Mouse (Mus musculus) liver, embryonic 14.5 days (tissue): ENCODE results near the gene Zbtb38. TPM values are rescaled to one million over a fixed set of nuclear protein-coding genes. Genes with fewer than 3 reads are reported as not detected.

Source experiments
- ATAC-seq: fragments of 200-750 bp; cut with Nextera tagmentation; 2 replicates; pipeline ENCODE4 v1.8.0; 2017; ENCODE audit warnings: moderate number of reproducible peaks, mild to moderate bottlenecking, moderate library complexity; ENCODE audit not compliant: insufficient read depth
- DNase-seq, 3 experiments: peaks; one replicate each; pipeline ENCODE4 v3.0.0-alpha.2; 2012 to 2013; ENCODE audit warnings: low read depth in 3 of 3, low spot score in 3 of 3
- H3K27ac ChIP-seq: fragments of 300-500 bp; sonication (generic); 2 replicates; pipeline ENCODE4 v1.5.1; 2014; ENCODE audit warnings: moderate library complexity, mild to moderate bottlenecking, control low read depth, inconsistent platforms
- H3K27me3 ChIP-seq: fragments of 300-500 bp; sonication (generic); 2 replicates; pipeline ENCODE4 v1.6.1; 2014; ENCODE audit warnings: mild to moderate bottlenecking, low read length, moderate library complexity; ENCODE audit not compliant: control insufficient read depth, insufficient read depth
- H3K36me3 ChIP-seq: fragments of 300-500 bp; sonication (generic); replicated peaks from 2 replicates; pipeline ENCODE4 v1.6.1; 2014; ENCODE audit warnings: low read depth; ENCODE audit not compliant: control insufficient read depth, insufficient read depth
- H3K4me1 ChIP-seq, 2 experiments: fragments of 200-500 bp in 1 of 2; fragments of 300-500 bp in 1 of 2; sonication (generic) in 1 of 2; replicated peaks; 2 replicates each; pipeline ENCODE4 v1.6.1; 2012 to 2014; ENCODE audit warnings: antibody characterized with exemption in 1 of 2, inconsistent platforms in 1 of 2, low read length in 1 of 2; ENCODE audit not compliant: control insufficient read depth in 2 of 2, insufficient read depth in 2 of 2
- H3K4me2 ChIP-seq: fragments of 300-500 bp; sonication (generic); 2 replicates; pipeline ENCODE4 v1.6.1; 2014; ENCODE audit warnings: low read depth, mild to moderate bottlenecking, control low read depth, moderate library complexity
- H3K4me3 ChIP-seq, 2 experiments: fragments of 200-500 bp in 1 of 2; fragments of 300-500 bp in 1 of 2; sonication (generic) in 1 of 2; 2 replicates each; pipeline ENCODE4 v1.5.1; 2012 to 2014; ENCODE audit warnings: low read depth in 2 of 2, low read length in 2 of 2, mild to moderate bottlenecking in 2 of 2, control low read depth in 1 of 2, inconsistent platforms in 1 of 2, moderate library complexity in 1 of 2; ENCODE audit not compliant: insufficient read depth in 1 of 2
- H3K9ac ChIP-seq: fragments of 300-500 bp; sonication (generic); replicated peaks from 2 replicates; pipeline ENCODE4 v1.6.1; 2014; ENCODE audit warnings: mild to moderate bottlenecking, control low read depth, moderate library complexity
- H3K9me3 ChIP-seq: fragments of 300-500 bp; sonication (generic); 2 replicates; pipeline ENCODE4 v1.6.1; 2016; ENCODE audit warnings: low read length, mixed read lengths; ENCODE audit not compliant: control insufficient read depth
- CTCF ChIP-seq: IDR thresholded peaks from 2 replicates; pipeline ENCODE4 v1.5.1; 2016; ENCODE audit warnings: antibody characterized with exemption, low read depth, control low read depth
- EP300 ChIP-seq: IDR thresholded peaks from 2 replicates; pipeline ENCODE4 v1.6.1; 2016; ENCODE audit warnings: antibody characterized with exemption, low read depth
- WGBS: fragments of 180-500 bp; shearing (Covaris S2); extraction: QIAGEN DNeasy Blood & Tissue Kit; methylation state at CpG from one replicate; pipeline ENCODE4 v1.1.7; 2014; ENCODE audit not compliant: insufficient replicate concordance; 5-methylcytosine and 5-hydroxymethylcytosine counted together
- polyA plus RNA-seq, 2 experiments: library from polyadenylated mRNA; depleted of rRNA in 1 of 2; stranded (reverse) in 1 of 2; unstranded in 1 of 2; fragments of >200 nt; fragmentation: Nextera tagmentation in 1 of 2; extraction: Ambion mirVana in 1 of 2; gene quantifications; 2 replicates each; pipeline versions ENCODE4 v1.2.1 to v1.2.3; 2012 to 2014

Zbtb38 gene
- polyA plus RNA-seq, 2 experiments, result 0.65 to 4.5 TPM

GRCm38 (mm10) chr9:96763847-96764631, 11.4 kb upstream of the Zbtb38 start:
- TF ChIP-seq EP300 (no peak), CTCF (no peak)
- Histone ChIP-seq H3K4me2 (no peak overlapping the region), H3K4me3 (no peak overlapping the region), H3K9me3 (no peaks in the 10 kb centered on the region), H3K4me1 (peaks cover 13 to 16% of the 10 kb centered on the region in 2 experiments), H3K9ac (no peak overlapping the region), H3K27me3 (no peaks in the 10 kb centered on the region), H3K27ac (no peak overlapping the region), H3K36me3 (no peaks in the 10 kb centered on the region)
- ATAC-seq (no peak), DNase-seq (no peak)
- 42% methylated on average over 9 of the region's 9 CpGs for WGBS

- Histone ChIP-seq H3K4me1 (peaks cover 15 to 16% of the 10 kb centered on the region in 2 experiments), H3K9me3 (no peaks in the 10 kb centered on the region), H3K4me3 (no peak overlapping the region), H3K27me3 (no peaks in the 10 kb centered on the region), H3K9ac (no peak overlapping the region), H3K36me3 (no peaks in the 10 kb centered on the region), H3K4me2 (no peak overlapping the region), H3K27ac (no peak overlapping the region)
- TF ChIP-seq EP300 (no peak), CTCF (no peak)
- WGBS, result 68% methylated on average over 3 of the region's 3 CpGs
- ATAC-seq (no peak), DNase-seq (no peak)
Observed at GRCm38 (mm10) chr9:96763025-96763424, 10.4 kb upstream of the Zbtb38 start.

- Histone ChIP-seq H3K27me3 (no peaks in the 10 kb centered on the region), H3K36me3 (no peaks in the 10 kb centered on the region), H3K9me3 (no peaks in the 10 kb centered on the region), H3K27ac (no peak overlapping the region), H3K4me2 (peak overlapping the region; percentile 40), H3K4me1 (peaks cover 0 to 4% of the 10 kb centered on the region in 2 experiments; a peak in 2 of 4 replicates), H3K9ac (no peak overlapping the region), H3K4me3 (peak overlapping the region in 1 of 2 experiments; percentile 64; a peak in 2 of 4 replicates)
- TF ChIP-seq EP300 (no peak), CTCF (peak; percentile 95)
- DNase-seq (peak; percentile 61 to 68 (median 64)), ATAC-seq (peak; percentile 80)
- WGBS, result 9% methylated on average over 22 of the region's 22 CpGs
Observed at GRCm38 (mm10) chr9:96758749-96759597, 6.3 kb upstream of the Zbtb38 start.

DNA sequence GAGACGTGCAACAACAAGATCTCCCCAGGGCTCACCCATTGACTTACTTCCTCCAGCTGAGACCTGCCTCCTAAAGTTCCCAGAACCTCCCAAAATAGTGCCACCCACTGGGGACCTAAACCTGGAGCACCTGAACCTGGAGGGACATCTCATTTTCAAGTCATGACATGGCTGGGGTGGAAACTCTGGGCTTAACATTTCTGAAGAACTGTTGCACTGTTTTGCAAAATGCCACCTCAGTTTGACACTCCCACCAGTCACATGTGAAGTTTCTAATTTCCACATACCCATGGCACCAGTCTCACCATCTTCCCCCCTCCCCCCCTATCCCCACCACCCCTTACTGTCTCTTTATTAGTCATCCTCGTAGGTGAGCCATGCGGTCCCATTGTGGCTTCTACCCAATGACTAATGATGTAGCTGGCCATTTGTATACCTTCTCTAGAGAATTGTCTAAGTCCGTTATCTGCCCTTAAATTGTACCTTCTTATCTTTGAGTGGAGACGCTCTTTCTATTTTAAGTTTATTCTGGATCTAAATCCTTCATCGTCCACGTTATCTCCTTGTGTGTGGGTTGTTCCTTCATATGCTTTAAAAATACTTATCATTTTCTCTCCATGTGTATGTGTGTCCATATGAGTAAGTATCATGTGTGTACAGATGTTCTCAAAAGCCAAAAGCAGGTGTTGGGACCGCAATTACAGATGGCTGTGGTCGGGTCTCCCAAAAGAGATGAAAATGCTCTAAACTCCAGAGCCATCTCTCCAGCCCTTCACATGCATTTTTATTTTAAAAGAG, 4.2 kb upstream of the Zbtb38 start:
- Histone ChIP-seq H3K4me1 (peaks cover 0 to 4% of the 10 kb centered on the region in 2 experiments; a peak in 2 of 4 replicates), H3K9me3 (no peaks in the 10 kb centered on the region), H3K4me3 (no peak overlapping the region), H3K4me2 (no peak overlapping the region), H3K27ac (no peak overlapping the region), H3K27me3 (no peaks in the 10 kb centered on the region), H3K9ac (no peak overlapping the region), H3K36me3 (no peaks in the 10 kb centered on the region)
- no peak for DNase-seq
- WGBS, result 42% methylated on average over 9 of the region's 9 CpGs
- no peak for TF ChIP-seq CTCF
- no peak for TF ChIP-seq EP300
- ATAC-seq, result no peak
